Mouse (Mus musculus): ENCODE results near the gene Fez1. TPM values are rescaled to one million over a fixed set of nuclear protein-coding genes. Genes with fewer than 3 reads are reported as not detected.

Gene Fez1
- polyA plus RNA-seq, 1 experiment from 2014 or later = 110 TPM

DNA sequence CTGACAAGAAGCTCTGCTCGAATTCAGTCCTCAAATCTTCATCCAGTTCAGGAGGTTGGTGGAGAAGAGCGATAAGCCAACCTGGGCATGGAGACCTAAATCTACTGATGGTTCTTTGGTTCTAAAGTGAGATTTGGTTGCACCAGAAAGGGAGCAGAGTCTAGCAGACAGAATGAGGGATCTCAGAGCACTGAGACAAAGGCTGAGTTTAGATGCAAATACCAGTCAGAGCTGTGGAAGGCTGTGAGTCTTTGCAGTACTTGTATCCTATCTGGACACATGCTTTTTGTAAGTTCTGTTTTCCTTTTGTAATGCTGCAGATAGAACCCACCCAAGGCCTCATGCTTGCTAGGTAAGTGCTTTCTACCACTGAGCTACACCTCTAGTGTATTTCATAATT is 360 bp downstream of the Fez1 start:
- DNase-seq (ENCODE audit: low spot score) (no peak), ATAC-seq (replicated peaks; ENCODE audit: insufficient number of reproducible peaks, low FRiP score, low TSS enrichment, low read depth) (peak; percentile 32)
- no peaks in the 10 kb centered on the region for H3K27me3 ChIP-seq (ENCODE audit: control insufficient read depth, insufficient read depth, low read length)
- H3K36me3 ChIP-seq (replicated peaks; ENCODE audit: control insufficient read depth, insufficient read depth, low read depth, low read length) = no peaks in the 10 kb centered on the region
- peak overlapping the region; percentile 29; the same call in 1 of the 2 replicates for H3K27ac ChIP-seq (replicated peaks; ENCODE audit: low read depth, low read length)
- H3K9me3 ChIP-seq (replicated peaks; ENCODE audit: control insufficient read depth, low read length) = no peaks in the 10 kb centered on the region
- H3K4me1 ChIP-seq (ENCODE audit: control insufficient read depth, insufficient read depth, low read length) = no peaks in the 10 kb centered on the region
- peak overlapping the region; percentile 30 for H3K4me2 ChIP-seq (ENCODE audit: low read depth, low read length)
- peak overlapping the region; percentile 3; the same call in 1 of the 2 replicates for H3K4me3 ChIP-seq (ENCODE audit: low read depth, low read length)
- WGBS = 25% methylated on average over 2 of the region's 2 CpGs
- peak overlapping the region; percentile 32; the same call in 1 of the 2 replicates for H3K9ac ChIP-seq (replicated peaks; ENCODE audit: low read length)

DNA sequence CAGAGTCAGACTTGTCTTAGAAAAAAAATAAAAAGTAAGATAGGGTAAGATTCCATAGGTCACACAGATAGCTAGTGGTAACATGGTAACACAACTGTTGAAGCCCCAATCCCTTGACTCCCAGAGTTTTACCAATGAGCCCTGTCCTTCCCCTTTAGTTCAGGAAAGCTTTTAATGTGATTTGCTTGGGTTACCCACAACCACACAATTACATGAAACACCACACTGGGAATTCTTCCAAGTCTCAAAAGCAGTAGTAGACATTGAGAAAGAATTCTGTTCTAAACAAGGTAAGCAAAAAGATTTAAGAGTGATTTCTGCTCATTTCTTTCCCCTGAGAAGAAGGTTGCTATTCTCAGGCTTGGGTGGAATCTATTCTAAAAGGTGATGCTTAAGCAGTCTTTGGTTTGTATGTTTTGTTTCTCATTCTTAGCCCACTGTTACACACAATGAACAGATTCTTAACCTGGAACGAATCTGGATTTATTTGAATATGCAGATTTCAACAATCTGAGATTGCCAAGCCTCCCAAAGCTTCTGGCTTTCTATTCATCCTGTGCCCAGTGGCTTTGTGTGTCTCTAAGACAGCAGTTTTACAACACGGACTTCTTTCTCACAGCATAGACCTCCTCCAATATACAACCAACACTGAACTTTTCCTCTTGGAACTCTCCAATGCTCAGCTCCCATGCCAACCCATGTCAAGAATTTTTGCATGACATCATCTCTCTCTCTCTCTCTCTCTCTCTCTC is 5.1 kb downstream of the Fez1 start:
- no peaks in the 10 kb centered on the region for H3K4me1 ChIP-seq (ENCODE audit: control insufficient read depth, insufficient read depth, low read length)
- H3K27ac ChIP-seq (replicated peaks; ENCODE audit: low read depth, low read length) = no peak overlapping the region
- H3K27me3 ChIP-seq (ENCODE audit: control insufficient read depth, insufficient read depth, low read length) = no peaks in the 10 kb centered on the region
- no peak overlapping the region for H3K9ac ChIP-seq (replicated peaks; ENCODE audit: low read length)
- WGBS = 62% methylated on average over 2 of the region's 2 CpGs
- no peak overlapping the region for H3K4me2 ChIP-seq (ENCODE audit: low read depth, low read length)
- DNase-seq (ENCODE audit: low spot score) = no peak
- no peak overlapping the region for H3K4me3 ChIP-seq (ENCODE audit: low read depth, low read length)
- H3K9me3 ChIP-seq (replicated peaks; ENCODE audit: control insufficient read depth, low read length) = no peaks in the 10 kb centered on the region
- ATAC-seq (replicated peaks; ENCODE audit: insufficient number of reproducible peaks, low FRiP score, low TSS enrichment, low read depth) = no peak
- H3K36me3 ChIP-seq (replicated peaks; ENCODE audit: control insufficient read depth, insufficient read depth, low read depth, low read length) = no peaks in the 10 kb centered on the region

DNA sequence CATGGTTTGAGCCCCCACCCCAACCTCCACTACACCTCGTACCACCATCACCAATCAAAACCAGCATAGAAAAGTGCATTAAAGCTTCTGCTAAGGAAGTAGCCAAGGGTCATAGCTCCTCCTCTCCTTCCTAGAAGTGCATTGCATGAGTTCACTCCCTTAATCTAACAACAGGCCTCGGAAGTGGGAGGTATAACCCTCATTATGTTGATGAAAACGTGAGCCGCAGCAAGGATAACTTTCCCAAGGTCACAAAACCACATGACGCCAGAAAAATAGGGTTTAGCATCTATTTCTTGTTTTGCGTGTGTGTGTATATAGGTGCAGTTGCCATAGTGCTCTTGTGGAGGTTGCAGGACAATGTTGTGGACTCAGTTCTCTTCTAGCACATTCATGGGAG is 9.7 kb downstream of the Fez1 start:
- no peaks in the 10 kb centered on the region for H3K4me1 ChIP-seq (ENCODE audit: control insufficient read depth, insufficient read depth, low read length)
- no peak overlapping the region for H3K27ac ChIP-seq (replicated peaks; ENCODE audit: low read depth, low read length)
- no peak for ATAC-seq (replicated peaks; ENCODE audit: insufficient number of reproducible peaks, low FRiP score, low TSS enrichment, low read depth)
- H3K9ac ChIP-seq (replicated peaks; ENCODE audit: low read length) = no peak overlapping the region
- no peak for DNase-seq (ENCODE audit: low spot score)
- H3K4me3 ChIP-seq (ENCODE audit: low read depth, low read length) = no peak overlapping the region
- no peaks in the 10 kb centered on the region for H3K36me3 ChIP-seq (replicated peaks; ENCODE audit: control insufficient read depth, insufficient read depth, low read depth, low read length)
- WGBS = 77% methylated on average over 6 of the region's 6 CpGs
- H3K27me3 ChIP-seq (ENCODE audit: control insufficient read depth, insufficient read depth, low read length) = no peaks in the 10 kb centered on the region
- no peaks in the 10 kb centered on the region for H3K9me3 ChIP-seq (replicated peaks; ENCODE audit: control insufficient read depth, low read length)
- no peak overlapping the region for H3K4me2 ChIP-seq (ENCODE audit: low read depth, low read length)

DNA sequence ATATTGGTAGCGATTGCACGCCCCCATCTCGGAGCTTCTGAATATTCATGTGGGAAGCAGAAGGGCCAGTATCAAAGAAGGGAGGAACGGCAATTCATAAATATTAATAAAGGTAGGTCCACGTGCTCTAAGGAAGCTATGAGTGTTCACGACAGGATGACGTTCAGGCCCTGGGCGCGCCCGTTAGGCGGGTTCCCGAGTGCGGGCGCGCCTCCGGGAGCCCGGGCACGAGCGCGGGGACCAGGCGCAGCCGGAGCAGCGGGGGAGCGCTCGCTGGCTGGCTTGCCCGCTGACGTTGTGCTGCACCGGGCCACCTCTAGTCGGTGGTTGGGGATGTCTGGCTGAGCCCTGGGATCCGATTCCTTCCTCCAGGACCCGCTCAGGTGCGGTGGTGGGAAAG is 10.9 kb downstream of the Fez1 start:
- DNase-seq (ENCODE audit: low spot score) (peak; percentile 85), ATAC-seq (replicated peaks; ENCODE audit: insufficient number of reproducible peaks, low FRiP score, low TSS enrichment, low read depth) (peak; percentile 95)
- H3K36me3 ChIP-seq (replicated peaks; ENCODE audit: control insufficient read depth, insufficient read depth, low read depth, low read length) = no peaks in the 10 kb centered on the region
- H3K27me3 ChIP-seq (ENCODE audit: control insufficient read depth, insufficient read depth, low read length) = no peaks in the 10 kb centered on the region
- H3K9ac ChIP-seq (replicated peaks; ENCODE audit: low read length) = peak overlapping the region; percentile 52
- H3K4me3 ChIP-seq (ENCODE audit: low read depth, low read length) = peak overlapping the region; percentile 41
- WGBS = under 1% methylated on average over 31 of the region's 32 CpGs
- peak overlapping the region; percentile 56 for H3K4me2 ChIP-seq (ENCODE audit: low read depth, low read length)
- 0 out of 2 replicates have a peak overlapping the region, but pooled peaks have one; percentile 16 for H3K27ac ChIP-seq (replicated peaks; ENCODE audit: low read depth, low read length)
- H3K4me1 ChIP-seq (ENCODE audit: control insufficient read depth, insufficient read depth, low read length) = no peaks in the 10 kb centered on the region
- H3K9me3 ChIP-seq (replicated peaks; ENCODE audit: control insufficient read depth, low read length) = no peaks in the 10 kb centered on the region

DNA sequence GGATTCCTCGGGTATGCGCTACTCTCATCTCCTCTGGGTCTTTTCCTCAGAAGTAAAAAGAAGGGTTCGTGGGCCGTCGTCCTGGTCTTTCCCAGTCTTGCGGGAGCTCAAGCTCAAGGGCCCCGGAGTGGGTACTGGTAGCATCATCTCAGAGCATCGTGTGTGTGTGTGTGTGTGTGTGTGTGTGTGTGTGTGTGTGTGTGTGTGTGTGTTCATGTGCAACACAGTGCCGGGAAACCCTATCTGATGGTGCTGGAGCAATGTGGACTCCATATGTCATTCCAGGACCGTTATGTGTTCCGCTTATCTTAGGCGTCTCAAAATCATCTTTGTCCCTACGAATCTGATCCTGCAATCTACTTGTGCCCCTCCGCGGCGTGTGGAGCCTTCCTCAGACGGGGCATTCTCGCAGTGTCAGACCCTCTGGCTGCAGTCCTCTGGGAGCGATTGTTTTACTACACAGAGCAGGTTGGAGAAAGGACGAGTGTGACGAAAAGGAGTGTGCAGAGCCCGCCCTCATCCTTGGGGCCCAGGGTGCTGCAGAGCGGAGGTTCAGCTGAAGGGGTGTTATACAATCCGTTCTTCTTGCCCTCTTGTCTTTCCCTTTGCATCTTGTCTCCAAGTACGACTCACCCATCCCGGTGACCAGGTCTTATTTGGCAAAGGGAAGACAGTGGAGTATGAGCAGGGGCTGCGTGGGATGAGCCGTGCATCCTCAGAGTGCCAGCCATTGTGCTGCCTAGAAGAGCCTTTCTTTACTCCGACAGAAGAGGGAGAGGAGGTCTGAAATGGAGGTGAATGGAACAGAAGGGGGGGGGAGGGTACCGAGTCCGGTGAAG is 11.6 kb downstream of the Fez1 start:
- WGBS = 3% methylated on average over 31 of the region's 31 CpGs
- ATAC-seq (replicated peaks; ENCODE audit: insufficient number of reproducible peaks, low FRiP score, low TSS enrichment, low read depth) = peak; percentile 72

DNA sequence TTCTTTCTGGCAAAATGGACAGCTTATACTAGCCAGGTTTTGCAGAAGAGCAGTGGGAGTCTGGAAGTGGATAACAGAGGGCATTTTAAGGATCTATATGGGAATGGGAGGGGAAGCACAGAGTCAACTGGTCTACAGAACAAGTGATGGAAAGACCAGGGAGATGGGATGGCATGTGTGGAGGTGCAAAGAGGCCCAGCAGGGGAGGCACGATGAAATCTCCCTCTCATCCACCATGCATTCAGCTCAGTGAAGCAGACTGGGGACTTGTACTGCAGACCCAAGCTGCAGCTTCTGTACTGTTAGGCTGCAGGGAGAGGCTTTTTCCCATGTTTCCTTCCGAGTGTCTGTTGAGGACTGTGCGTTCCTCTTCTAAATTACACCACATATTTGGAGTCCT is 12.2 kb downstream of the Fez1 start:
- H3K4me3 ChIP-seq (ENCODE audit: low read depth, low read length) = peak overlapping the region; percentile 41
- peak overlapping the region; percentile 52 for H3K9ac ChIP-seq (replicated peaks; ENCODE audit: low read length)
- no peaks in the 10 kb centered on the region for H3K9me3 ChIP-seq (replicated peaks; ENCODE audit: control insufficient read depth, low read length)
- ATAC-seq (replicated peaks; ENCODE audit: insufficient number of reproducible peaks, low FRiP score, low TSS enrichment, low read depth) (no peak), DNase-seq (ENCODE audit: low spot score) (no peak)
- 42% methylated on average over 3 of the region's 3 CpGs for WGBS
- no peaks in the 10 kb centered on the region for H3K36me3 ChIP-seq (replicated peaks; ENCODE audit: control insufficient read depth, insufficient read depth, low read depth, low read length)
- no peak overlapping the region for H3K27ac ChIP-seq (replicated peaks; ENCODE audit: low read depth, low read length)
- no peaks in the 10 kb centered on the region for H3K4me1 ChIP-seq (ENCODE audit: control insufficient read depth, insufficient read depth, low read length)
- peak overlapping the region; percentile 56 for H3K4me2 ChIP-seq (ENCODE audit: low read depth, low read length)
- no peaks in the 10 kb centered on the region for H3K27me3 ChIP-seq (ENCODE audit: control insufficient read depth, insufficient read depth, low read length)

More for the DNA sequence above, 11.6 kb downstream of the Fez1 start:
- peak overlapping the region; percentile 41 for H3K4me3 ChIP-seq (ENCODE audit: low read depth, low read length)
- H3K4me1 ChIP-seq (ENCODE audit: control insufficient read depth, insufficient read depth, low read length) = no peaks in the 10 kb centered on the region
- no peaks in the 10 kb centered on the region for H3K27me3 ChIP-seq (ENCODE audit: control insufficient read depth, insufficient read depth, low read length)
- no peaks in the 10 kb centered on the region for H3K36me3 ChIP-seq (replicated peaks; ENCODE audit: control insufficient read depth, insufficient read depth, low read depth, low read length)
- H3K4me2 ChIP-seq (ENCODE audit: low read depth, low read length) = peak overlapping the region; percentile 56
- peak overlapping the region; percentile 52 for H3K9ac ChIP-seq (replicated peaks; ENCODE audit: low read length)
- H3K27ac ChIP-seq (replicated peaks; ENCODE audit: low read depth, low read length) = peak overlapping the region; percentile 43
- DNase-seq (ENCODE audit: low spot score) = peak; percentile 38
- no peaks in the 10 kb centered on the region for H3K9me3 ChIP-seq (replicated peaks; ENCODE audit: control insufficient read depth, low read length)

DNA sequence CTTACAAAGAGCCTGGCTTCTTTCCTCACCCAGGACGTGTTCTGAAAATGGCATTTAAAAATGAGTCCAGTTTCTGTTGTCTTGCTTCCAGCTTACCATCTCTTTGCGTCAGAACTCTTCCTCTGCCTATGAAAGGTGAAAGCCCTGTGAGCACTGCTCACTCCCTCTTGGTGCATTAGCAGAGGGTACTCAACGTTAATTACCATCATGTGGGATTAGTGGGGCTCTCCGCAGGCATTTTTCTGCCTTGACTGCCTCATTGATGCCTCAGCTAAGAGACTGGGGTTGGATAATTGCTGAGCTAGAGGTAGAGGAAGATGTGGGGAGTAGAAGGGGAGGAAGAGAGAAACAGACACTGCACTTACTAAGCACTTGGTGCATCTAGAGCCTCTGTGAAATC is 24.7 kb downstream of the Fez1 start:
- no peak overlapping the region for H3K4me3 ChIP-seq (ENCODE audit: low read depth, low read length)
- DNase-seq (ENCODE audit: low spot score) = no peak
- ATAC-seq (replicated peaks; ENCODE audit: insufficient number of reproducible peaks, low FRiP score, low TSS enrichment, low read depth) = no peak
- no peak overlapping the region for H3K27ac ChIP-seq (replicated peaks; ENCODE audit: low read depth, low read length)
- H3K4me1 ChIP-seq (ENCODE audit: control insufficient read depth, insufficient read depth, low read length) = no peaks in the 10 kb centered on the region
- H3K27me3 ChIP-seq (ENCODE audit: control insufficient read depth, insufficient read depth, low read length) = no peaks in the 10 kb centered on the region
- 36% methylated on average over 4 of the region's 4 CpGs for WGBS
- no peaks in the 10 kb centered on the region for H3K9me3 ChIP-seq (replicated peaks; ENCODE audit: control insufficient read depth, low read length)
- H3K4me2 ChIP-seq (ENCODE audit: low read depth, low read length) = no peak overlapping the region
- H3K9ac ChIP-seq (replicated peaks; ENCODE audit: low read length) = no peak overlapping the region
- H3K36me3 ChIP-seq (replicated peaks; ENCODE audit: control insufficient read depth, insufficient read depth, low read depth, low read length) = no peaks in the 10 kb centered on the region; the same call in 1 of the 2 replicates

DNA sequence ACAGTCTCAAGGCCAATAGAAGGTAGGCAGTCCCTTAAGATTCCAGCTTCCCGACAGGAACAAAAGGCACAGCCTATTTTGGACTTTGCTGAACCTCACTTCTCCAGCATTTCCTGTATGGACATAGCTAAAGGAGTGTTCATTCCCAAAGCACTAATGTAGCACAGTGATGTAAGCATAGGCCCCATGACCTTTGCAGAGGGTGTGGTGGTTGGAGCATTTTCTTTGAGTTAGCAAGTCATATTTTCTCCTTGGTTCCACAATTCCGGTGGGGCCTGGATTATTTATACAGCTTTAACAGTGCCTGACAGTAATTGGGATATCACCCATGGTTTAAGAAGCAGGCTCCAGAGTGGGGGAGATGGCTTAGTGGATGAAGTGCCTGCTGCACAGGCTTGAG is 27.0 kb downstream of the Fez1 start:
- Histone ChIP-seq H3K4me2 (ENCODE audit: low read depth, low read length) (no peak overlapping the region), H3K9me3 (replicated peaks; ENCODE audit: control insufficient read depth, low read length) (no peaks in the 10 kb centered on the region), H3K9ac (replicated peaks; ENCODE audit: low read length) (no peak overlapping the region), H3K36me3 (replicated peaks; ENCODE audit: control insufficient read depth, insufficient read depth, low read depth, low read length) (no peaks in the 10 kb centered on the region; the same call in 1 of the 2 replicates), H3K27ac (replicated peaks; ENCODE audit: low read depth, low read length) (no peak overlapping the region), H3K4me3 (ENCODE audit: low read depth, low read length) (no peak overlapping the region), H3K27me3 (ENCODE audit: control insufficient read depth, insufficient read depth, low read length) (no peaks in the 10 kb centered on the region), H3K4me1 (ENCODE audit: control insufficient read depth, insufficient read depth, low read length) (no peaks in the 10 kb centered on the region)
- ATAC-seq (replicated peaks; ENCODE audit: insufficient number of reproducible peaks, low FRiP score, low TSS enrichment, low read depth) (no peak), DNase-seq (ENCODE audit: low spot score) (no peak)
- WGBS = 81% methylated on average over 2 of the region's 2 CpGs
